Mouse (Mus musculus) cerebellum, adult (tissue): ENCODE data around the gene Mrpl2.

Experiments
- ATAC-seq: cut with Nextera tagmentation; 2 replicates; pipeline ENCODE4 v1.9.2; 2017; ENCODE audit warnings: mild to moderate bottlenecking, moderate library complexity, mixed read lengths; ENCODE audit not compliant: insufficient number of reproducible peaks, low FRiP score, low TSS enrichment

Mrpl2 gene

DNA sequence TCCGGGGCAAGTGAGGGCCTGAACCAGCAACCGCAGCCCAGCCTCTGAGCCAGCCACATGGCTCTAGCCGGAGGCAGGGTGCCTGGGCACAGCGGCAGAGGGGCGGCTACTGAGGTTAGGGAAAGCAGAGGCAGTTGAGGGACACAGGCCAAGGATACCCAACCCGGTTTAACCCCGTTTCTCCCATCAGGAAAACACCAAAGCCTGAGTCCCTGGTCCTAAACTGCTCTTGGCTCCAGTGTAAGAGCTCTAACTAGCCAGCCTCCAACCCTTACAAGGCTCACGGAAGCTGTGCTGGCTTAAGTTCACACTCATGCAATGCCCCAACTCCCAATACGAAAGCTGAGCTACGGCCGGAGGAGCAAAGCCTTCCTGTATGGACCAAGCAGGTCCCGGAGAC lies 21.4 kb upstream of the Mrpl2 start:
- ATAC-seq, result no peak

DNA sequence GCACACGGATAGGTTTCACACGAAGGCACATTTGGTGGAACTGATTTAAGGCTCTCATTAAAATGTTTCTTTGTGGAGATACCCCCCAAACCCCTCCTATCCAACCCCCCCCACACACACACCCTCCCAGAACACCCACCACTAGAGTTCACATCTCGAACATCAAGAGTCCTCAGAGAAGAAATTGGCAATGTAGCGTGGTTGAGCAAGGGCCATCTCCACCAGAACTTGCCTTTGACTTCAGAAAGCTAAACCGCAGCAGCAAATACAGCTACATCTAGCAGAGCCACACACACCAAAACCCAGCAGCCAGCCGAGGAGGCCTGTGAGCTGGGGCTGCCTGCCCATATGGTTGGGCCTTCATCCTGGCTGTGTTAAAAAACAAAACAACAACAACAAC lies 18.6 kb upstream of the Mrpl2 start:
- no peak for ATAC-seq

DNA sequence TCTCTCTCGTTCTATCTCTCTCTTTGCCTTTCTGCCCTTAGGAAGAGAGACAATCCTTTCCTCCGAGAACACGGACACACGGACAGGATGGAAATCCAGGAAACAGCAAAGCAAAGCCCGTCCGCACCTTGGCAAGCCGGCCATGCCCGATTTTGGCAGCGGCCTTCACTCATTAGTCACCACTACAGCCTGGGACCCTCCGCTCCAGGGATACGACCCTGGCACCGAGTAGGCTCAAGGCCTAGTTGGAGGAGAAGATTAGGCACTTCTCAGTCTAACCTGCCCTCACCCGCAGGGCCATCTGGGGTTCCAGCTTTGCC lies 17.6 kb upstream of the Mrpl2 start:
- ATAC-seq, result no peak

DNA sequence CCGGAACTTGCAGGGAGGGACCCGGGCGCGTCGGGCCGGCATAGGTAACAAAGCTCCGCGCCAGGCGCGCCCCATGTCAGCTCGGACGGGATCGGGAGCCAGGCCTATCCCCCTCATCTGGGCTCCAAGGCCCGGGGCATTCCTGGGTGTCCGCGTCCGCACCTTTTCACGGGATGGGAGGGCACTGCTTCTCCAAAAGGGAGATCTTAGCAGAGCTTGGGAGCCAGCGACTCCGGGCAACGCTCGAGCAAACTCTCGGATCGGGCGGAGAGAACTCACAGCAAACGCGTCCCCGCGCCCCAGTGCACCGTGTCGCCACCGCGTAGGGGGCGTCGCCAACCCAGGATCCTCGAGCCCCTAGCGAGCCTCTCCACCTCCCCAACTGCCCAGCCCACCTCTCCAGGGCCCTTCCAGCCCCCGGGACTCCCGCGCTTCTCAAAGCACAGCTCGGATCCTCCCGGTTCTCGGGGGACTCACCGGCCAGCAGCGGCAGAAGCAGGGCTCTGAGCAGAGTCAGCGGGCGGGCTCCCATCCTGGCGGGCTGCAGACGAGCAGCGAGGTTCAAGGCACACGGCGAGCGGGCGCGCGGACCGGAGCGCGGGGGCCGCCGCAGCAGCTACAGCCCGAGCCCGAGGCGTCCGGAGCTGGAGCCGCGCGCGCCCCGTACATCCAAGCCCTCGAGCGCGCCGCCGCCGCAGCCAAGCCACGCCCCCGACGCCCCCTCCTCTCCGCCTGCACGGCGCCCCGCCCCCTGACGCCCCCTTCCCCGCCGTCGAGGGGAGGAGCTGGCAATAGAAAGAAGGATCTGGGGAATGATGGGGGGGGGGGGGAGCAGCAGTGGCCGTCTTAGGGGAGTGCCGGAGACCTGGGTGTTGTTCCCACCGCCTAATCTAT lies 17.0 kb upstream of the Mrpl2 start, which contains the start of gene Ptk7:
Gene Ptk7, minus strand, starts transcription at position 714 of the 894 bp plus-strand sequence.
- ATAC-seq, result 0 out of 2 replicates have a peak, but pooled peaks have one; percentile 43

DNA sequence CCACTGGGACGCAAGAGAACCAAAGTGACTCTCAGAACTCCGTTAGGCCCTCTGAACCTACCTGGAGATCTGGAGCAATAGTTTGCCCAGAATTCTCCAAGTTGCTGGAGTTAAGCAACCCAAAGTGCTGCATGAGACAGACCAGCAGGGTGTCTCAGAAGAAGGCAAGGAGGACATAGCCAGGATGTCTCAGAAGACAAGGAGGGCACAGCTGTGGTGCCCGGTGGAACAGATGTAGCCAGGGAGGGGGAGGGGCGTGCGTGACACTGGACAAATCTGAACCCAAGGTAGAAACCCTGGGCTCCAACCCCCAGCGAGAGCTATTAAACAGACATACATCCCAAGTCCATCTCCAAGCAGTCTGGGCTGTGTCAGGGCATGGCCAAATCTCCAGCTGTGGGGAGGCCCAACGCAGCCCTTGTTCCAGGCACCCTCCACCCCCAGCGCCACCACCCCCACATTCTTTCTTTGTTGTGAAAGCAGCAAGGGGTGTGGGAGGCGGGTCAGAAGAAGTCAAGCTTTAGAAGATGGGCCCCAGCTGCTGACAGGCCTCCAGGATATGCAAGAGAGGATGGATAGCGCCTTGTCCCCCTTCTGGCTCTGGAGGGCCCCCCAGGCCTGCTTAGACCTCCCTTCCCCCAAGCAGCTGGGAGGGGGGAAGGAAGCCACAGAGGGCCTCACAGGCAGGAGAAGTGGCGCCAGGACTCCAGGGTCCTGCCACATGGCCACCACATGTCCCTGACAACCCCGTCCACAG lies 16.2 kb upstream of the Mrpl2 start:
- no peak for ATAC-seq

DNA sequence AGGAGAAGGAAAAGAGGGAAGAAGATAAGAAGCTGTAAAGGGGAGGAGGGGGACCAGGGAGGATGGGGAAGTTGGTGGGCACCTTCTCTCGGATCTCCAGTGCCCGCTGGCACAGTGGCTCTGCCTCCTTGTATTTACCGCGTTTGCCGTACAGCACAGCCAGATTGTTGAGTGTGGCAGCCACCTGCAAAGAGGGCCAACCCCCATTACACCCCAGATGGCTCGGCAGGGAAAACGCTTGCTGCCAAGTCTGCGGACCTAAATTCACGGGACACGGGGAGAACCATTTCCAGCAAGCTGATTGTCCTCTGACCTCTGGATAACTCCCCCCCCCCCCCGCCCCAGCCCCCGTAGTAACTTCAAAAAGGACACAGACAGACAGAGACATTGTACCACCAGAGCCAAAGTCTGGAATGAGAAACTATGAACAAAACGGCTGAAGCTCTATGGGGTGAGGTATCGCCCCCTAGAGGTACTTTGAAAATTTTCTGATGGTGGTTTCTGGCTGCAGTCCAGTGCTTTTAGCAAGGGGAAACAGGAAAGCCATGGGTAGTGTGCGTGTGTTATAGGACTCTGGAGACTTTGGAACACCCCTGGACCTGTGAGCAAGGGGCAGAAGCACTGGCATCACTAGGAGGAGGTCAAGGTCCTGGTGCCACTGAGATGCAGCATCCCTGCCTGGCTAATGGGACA lies 9.1 kb upstream of the Mrpl2 start:
- ATAC-seq, result peak; percentile 27; the same call in 1 of the 2 replicates

DNA sequence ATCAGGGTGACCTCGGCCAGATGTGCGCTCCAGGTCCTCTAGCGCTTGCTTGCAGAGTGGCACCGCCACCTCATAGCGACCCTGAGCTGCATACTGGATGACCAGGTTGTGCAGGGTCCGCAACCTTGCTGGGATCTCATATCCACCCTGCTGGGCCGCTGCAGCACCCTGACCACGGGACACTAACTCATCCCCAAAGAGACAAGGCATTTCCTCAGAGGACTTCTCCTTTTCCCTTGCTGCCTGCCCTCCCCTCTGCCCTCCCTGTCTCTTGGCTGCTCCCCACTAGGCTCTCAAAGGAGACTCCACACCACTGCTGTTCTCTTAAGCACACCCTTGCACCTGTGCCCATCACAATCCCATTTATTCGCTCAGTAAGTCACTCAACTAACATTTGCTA lies 6.1 kb upstream of the Mrpl2 start:
- ATAC-seq, result no peak

DNA sequence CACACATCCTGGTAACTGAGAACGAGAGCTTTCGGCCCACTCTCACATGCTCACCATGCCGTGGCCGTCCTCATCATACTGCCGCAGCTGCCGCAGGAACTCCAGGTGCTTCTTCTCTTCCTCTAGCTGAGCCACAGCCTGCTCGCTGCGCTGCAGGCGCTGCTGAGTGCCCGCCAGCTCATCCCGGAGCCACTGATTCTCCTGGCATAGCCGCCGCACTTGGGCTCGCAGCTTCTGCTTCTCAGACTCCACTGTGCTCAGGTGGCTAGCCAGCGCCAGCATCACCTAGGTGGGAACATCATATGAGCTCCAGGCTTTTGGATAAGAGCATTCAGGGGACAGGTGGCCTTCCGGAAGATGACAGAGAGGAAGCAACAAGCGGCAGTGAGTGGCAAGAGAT lies 4.0 kb upstream of the Mrpl2 start:
- no peak for ATAC-seq

DNA sequence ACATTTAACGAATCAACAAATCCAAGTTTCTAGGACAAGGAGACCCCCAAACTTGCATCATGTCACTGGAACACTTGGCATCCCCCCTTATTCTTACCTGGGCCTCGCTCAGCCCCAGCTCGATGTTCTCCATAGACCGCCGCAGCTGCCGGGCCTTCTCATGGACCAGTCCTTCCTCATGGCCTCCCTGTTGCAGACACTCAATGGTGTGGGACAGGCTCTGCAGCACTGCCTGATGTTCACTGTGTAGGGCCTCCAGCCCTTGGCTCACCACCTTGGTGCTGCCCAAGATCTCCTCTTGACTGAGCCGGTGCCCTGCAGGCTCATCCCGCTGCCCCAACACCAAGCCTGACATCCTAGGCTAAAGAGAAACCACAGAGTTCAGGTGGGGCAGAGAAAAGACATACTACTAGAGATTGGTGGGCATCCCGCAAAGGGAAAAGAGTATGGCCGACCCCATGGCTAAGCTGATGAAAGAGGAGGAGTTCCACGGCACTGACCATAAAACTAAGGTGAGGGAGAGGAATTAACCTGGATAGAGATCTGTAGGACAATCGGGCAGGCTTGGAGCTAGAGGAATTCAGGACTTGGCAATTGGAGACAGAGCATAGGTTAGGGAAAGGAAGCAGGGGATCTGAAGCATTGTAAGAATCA lies 1.8 kb upstream of the Mrpl2 start:
- no peak for ATAC-seq

DNA sequence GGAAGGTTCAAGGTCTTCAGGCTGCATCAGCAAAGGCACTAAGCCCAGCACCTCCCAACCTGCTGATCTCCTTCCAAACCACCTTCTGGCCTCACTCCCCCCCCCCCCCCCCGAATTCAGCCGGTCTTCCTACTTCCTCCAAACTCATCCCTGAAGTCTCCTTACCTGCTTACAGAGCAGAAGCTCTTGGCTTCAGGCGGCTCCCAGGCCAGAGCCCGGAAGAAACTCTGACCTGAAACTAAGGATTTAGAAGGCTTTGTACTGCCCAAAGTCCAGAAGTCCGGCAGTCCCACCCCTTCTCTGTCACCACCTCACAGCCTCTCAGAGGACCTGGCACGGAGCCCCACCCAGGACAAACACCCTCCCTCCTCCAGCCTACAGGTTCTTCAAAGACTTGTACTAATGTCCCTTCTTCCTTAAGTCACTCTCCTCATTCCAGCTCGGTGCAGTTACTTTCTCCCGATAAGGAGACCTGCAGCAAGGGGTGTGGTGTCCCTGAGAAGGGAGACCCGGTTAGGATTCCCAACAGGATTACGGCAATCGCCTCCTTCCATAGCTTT lies 1.0 kb upstream of the Mrpl2 start:
- no peak for ATAC-seq

DNA sequence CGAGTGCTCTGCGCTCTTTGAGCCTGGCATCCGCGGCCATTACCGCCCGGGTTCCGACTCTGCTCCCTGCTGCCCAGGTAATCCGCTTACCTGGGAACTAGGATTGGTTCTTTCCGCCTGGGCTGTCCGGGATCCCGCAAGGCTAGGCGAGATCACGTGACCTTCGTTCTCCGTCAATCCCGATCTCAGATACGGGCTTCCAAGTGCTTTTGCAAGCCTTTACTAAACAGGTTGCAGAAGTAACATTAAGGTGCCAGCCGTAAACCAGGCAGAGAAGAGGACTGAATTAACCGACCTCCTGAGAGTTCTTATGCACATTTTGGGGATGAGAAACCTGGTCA lies 263 bp downstream of the Mrpl2 start:
- no peak for ATAC-seq

DNA sequence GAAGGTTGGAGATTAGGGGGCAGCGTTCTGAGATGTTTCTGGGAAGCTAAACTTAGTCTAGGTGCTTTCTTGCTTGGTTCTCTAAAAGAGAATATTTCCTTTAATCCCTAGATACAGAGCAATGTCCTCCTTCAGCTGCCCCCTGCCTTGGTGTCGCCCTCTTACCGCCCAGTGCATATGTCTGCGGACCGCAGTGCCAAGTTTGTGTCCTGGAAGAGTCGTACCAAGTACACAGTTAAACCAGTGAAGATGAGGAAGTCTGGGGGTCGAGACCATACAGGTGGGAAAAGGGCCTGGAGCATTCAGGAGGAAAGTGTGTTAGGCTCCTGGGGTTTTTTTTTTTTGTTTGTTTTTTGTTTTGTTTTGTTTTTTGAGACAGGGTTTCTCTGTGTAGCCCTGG lies 1.2 kb downstream of the Mrpl2 start:
- ATAC-seq, result no peak

DNA sequence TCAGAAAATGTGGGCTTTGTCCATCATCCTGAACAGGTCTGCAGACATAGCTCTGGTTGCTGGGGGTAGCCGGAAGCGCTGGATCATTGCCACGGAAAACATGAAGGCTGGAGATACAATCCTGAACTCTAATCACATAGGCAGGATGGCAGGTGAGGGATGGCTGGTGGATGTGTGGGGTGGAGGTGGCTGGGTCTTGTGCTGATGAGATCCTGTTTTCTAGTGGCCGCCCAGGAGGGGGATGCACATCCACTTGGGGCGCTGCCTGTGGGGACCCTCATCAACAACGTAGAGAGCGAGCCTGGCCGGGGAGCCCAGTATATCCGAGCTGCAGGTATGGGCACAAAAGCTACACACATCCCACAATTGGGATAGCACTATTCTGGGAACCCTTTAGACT lies 2.4 kb downstream of the Mrpl2 start:
- ATAC-seq, result no peak

DNA sequence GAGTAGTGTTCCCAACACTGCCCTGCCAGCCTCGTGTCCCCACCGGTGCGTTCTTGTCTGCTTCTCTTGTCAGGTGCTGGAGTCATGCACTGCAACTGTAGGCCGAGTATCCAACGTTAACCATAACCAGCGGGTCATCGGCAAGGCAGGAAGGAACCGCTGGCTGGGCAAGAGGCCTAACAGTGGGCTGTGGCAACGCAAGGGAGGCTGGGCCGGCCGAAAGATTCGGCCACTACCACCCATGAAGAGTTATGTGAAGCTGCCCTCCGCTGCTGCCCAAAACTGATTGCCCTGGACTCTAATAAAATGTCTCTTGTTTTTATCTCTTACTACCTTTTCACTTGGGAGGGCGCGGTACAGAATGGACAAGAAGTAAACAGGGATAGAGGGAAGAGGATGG lies 3.8 kb downstream of the Mrpl2 start:
- no peak for ATAC-seq

DNA sequence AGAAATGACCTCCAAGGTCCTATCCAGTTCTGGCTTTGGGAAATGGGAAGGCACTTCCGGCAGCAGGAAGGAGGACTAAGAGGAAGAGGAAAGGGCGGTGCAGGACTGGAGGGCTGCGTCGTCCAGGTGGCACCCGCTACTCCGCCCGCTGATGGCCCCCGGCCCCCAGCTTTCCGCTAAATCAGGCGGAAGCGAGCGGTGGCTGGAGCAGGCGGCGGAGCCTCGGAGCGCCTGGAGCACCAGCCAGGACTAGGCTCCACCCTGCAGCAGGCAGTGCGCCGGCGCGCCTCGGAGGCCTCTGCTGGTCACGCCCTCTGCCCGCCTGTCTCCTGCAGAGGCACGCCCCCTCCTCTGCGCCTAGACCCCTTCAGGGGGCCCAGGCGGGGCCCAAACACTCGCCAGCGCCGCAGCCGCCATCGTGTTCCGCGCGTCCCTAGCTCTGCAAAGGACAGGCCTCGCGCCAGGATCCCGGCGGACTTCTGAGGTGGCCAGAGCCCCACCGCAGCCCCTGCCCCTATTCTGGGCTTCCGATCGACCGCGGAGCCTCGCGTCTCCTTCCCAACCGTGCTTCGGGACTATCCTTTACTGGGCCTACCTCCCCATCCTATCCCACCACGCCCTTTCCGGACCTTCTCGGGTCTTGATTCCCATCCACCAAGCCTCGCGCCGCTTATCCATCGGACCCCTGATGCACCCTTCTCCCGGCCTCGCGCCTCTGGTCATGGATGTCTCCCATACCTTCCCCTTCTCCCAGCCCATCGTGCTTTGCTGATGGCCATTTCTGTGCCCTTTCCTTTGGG lies 4.4 kb downstream of the Mrpl2 start, which contains the start of gene Cul7:
Gene Cul7, plus strand, starts transcription at position 106 of the 800 bp plus-strand sequence.
- ATAC-seq, result peak; percentile 74

DNA sequence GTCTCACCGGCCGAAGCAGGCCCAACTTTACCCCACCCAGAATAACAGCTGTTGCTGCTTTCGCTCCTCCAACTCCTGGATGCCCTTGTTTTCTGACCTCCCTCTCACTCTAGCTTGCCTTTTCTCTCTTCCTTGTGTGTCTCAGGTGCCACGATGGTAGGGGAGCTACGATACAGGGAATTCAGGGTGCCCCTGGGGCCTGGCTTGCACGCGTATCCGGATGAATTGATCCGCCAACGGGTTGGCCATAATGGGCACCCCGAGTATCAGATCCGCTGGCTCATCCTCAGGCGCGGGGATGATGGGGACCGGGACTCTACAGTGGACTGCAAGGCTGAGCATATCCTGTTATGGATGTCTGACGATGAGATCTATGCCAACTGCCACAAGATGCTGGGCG lies 5.3 kb downstream of the Mrpl2 start:
- no peak for ATAC-seq

DNA sequence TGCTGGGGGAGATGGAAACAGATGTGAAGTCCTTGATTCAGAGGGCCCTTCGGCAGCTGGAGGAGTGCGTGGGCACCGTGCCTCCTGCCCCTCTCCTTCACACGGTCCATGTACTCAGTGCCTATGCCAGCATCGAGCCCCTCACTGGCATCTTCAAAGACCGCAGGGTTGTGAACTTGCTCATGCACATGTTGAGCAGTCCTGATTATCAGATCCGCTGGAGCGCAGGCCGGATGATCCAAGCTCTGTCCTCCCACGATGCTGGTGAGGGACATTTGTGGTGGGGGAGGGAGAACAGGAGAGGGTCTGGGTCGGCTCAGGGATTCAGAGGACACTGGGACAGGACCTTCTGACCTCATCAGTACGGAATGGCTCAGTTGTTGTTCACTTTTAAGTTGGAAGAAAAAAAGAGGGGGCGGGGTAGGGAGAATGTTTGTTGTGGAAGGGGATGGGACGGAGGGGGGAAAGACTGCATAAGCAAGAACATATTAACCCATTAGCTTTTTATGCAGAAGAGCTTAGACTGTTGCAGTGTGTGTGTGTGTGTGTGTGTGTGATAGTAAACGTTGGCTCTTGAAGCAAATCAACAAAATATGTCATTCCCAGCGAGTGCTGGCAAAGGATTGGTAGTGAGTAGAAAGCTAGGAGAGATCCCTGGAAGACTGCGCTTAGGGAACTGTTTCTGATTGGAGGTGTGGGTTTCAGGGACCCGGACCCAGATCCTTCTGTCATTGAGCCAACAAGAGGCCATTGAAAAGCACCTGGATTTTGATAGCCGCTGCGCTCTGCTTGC lies 5.9 kb downstream of the Mrpl2 start:
- ATAC-seq, result no peak

DNA sequence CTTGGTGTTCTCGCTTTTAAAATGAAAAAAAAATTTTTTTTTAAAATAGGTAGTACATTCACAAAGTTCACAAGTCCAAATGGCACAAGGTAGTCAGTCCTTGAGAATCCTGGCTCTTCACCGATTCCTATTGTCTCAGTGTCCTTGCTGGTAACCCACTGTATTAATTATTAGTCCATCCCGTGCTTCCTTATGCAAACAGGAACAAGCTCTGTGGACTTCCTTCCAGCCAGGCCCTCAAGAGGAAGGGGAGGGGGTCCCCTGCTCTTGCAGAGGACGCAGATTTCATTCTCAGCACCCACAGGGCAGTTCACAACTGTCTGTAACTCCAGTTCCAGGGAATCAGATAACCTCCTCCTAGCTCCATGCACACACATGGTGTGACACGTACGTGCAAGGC lies 10.0 kb downstream of the Mrpl2 start:
- no peak for ATAC-seq

DNA sequence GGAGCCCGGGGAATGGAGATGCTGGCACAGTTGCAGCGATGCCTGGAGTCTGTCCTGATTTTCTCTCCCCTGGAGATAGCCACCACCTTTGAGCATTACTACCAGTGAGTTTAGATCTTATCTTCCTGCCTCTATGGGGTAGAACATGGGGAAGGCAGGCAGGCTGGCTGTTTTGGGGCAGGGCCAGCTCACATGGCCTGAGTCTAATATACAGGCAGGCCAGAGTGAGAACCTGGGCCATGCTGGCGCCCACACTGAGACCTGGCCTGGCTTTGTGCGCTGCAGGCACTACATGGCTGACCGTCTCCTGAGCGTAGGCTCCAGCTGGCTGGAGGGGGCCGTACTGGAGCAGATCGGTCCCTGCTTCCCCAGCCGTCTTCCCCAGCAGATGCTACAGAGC lies 15.3 kb downstream of the Mrpl2 start:
- ATAC-seq, result peak; percentile 59; the same call in 1 of the 2 replicates
